Mouse (Mus musculus): ENCODE results near the gene Gp1bb. TPM values are rescaled to one million over a fixed set of nuclear protein-coding genes. Genes with fewer than 3 reads are reported as not detected.
A peak's percentile ranks its signal among the peaks of the same experiment; 100 is the strongest.

Gene Gp1bb
- polyA plus RNA-seq, 1 experiment: 3,910 TPM

- H3K9me3 ChIP-seq: peaks cover 6% of the 10 kb centered on the region; the same call in 1 of the 2 replicates
- TF ChIP-seq GATA1 (IDR thresholded peaks at IDR 0.05; ENCODE audit: borderline replicate concordance, low read length) (no peak), FLI1 (IDR thresholded peaks at IDR 0.05; ENCODE audit: low read length) (no peak)
- no peaks in the 10 kb centered on the region for H3K36me3 ChIP-seq (replicated peaks; ENCODE audit: low read length)
- peaks cover 96% of the 10 kb centered on the region for H3K27me3 ChIP-seq (replicated peaks)
- H3K4me1 ChIP-seq: peaks cover 53% of the 10 kb centered on the region
- H3K4me3 ChIP-seq (replicated peaks): no peak overlapping the region
These were observed 38.4 kb downstream of the Gp1bb start for GRCm38 (mm10) chr16:18583673-18584357.

DNA sequence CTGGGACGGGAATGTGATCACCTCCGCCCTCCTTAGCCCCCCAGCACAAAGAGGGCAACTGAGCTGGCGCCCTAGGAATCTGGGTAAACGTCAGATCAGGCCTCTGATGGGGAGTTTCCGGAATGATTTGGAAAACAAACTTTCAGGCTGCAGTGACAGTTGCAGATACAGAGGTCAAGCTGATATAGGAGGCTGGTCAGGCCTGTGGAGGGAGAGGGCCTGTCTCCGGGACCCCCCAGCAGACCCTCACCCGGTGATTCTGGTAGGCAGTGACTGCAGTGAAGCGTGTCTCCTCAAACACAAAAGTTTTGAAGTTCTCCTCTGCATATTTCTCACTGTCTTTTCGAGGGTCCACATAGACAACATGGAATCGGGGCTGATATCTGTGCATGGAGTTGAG is 39.0 kb downstream of the Gp1bb start:
- Histone ChIP-seq H3K36me3 (replicated peaks; ENCODE audit: low read length) (no peaks in the 10 kb centered on the region), H3K27me3 (replicated peaks) (peaks cover 96% of the 10 kb centered on the region), H3K9me3 (0 out of 2 replicates have a peak, but pooled peaks cover 6% of the 10 kb centered on the region), H3K4me1 (peaks cover 47% of the 10 kb centered on the region), H3K4me3 (replicated peaks) (no peak overlapping the region)
- TF ChIP-seq GATA1 (IDR thresholded peaks at IDR 0.05; ENCODE audit: borderline replicate concordance, low read length): no peak
- TF ChIP-seq FLI1 (IDR thresholded peaks at IDR 0.05; ENCODE audit: low read length): no peak

DNA sequence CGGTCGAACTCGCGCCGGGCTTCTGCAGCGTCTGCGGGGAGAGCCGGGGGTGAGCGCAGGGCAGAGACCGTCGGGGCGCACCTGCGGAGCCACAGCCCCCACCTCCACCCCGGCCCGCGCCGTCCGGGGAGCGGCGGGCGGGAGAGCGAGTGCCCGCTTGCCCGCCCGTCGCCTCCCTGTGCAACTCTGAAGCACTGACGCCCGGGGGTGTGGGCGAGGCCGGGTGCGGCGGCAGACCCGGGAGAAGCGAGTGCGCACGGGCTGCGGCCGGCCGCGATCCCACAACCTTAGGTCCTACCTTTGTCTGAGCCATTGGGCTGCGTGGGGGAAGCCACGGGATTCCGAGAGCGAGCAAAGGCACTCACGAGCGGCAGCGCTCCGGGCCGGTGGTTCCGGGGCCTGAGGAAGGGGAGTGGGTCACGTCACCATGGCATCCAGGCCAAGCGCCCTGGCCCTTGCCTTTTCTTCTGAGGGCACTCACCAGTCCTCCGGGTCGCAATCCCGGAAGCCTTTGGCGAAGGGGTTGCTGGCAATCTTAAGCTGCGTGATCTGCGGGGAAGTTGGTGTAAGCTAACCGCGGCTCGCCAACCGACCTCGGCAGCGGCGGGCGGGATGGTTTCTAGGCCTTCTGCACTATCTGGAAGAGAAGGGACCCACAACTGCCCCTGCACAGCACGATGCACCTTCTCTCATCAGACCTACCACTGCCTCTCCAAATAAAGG is 39.6 kb downstream of the Gp1bb start:
- no peaks in the 10 kb centered on the region for H3K36me3 ChIP-seq (replicated peaks; ENCODE audit: low read length)
- 0 out of 2 replicates have a peak, but pooled peaks cover 6% of the 10 kb centered on the region for H3K9me3 ChIP-seq
- peaks cover 96% of the 10 kb centered on the region for H3K27me3 ChIP-seq (replicated peaks)
- peak overlapping the region; percentile 23 for H3K4me3 ChIP-seq (replicated peaks)
- TF ChIP-seq GATA1 (IDR thresholded peaks at IDR 0.05; ENCODE audit: borderline replicate concordance, low read length) (no peak), FLI1 (IDR thresholded peaks at IDR 0.05; ENCODE audit: low read length) (no peak)
- H3K4me1 ChIP-seq: peaks cover 47% of the 10 kb centered on the region

DNA sequence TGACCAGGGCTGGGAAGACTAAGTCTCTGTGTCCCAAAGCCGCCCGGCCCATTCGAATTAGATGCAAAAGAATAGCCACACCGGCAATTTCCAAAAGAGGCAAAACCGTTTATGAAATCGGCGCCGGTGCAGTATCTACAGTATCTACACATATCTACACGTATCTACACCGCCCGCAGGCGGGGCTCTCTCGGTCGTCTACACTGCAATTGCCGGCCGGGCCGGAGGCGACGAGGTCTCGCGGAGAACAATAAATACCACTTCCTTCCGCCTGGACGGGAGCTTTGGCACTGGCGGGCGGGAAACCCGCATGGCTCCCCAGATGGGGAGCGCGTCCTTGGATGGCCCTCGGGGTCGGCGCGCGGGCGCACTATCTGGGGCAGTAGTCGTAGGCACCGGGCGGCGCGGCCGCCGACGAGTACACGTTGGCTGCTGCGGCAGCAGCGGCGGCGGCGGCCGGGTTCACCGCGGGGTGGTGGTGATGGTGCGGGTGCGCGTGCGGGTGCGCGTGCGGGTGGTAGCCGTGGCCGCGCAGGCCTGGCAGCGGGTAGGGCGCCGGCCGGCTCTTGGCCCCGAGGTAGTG is 40.5 kb downstream of the Gp1bb start:
- H3K27me3 ChIP-seq (replicated peaks): peaks cover 96% of the 10 kb centered on the region
- peaks cover 47% of the 10 kb centered on the region for H3K4me1 ChIP-seq
- H3K4me3 ChIP-seq (replicated peaks): peak overlapping the region; percentile 82
- TF ChIP-seq FLI1 (IDR thresholded peaks at IDR 0.05; ENCODE audit: low read length) (no peak), GATA1 (IDR thresholded peaks at IDR 0.05; ENCODE audit: borderline replicate concordance, low read length) (no peak)
- H3K36me3 ChIP-seq (replicated peaks; ENCODE audit: low read length): no peaks in the 10 kb centered on the region
- H3K9me3 ChIP-seq: 0 out of 2 replicates have a peak, but pooled peaks cover 6% of the 10 kb centered on the region

DNA sequence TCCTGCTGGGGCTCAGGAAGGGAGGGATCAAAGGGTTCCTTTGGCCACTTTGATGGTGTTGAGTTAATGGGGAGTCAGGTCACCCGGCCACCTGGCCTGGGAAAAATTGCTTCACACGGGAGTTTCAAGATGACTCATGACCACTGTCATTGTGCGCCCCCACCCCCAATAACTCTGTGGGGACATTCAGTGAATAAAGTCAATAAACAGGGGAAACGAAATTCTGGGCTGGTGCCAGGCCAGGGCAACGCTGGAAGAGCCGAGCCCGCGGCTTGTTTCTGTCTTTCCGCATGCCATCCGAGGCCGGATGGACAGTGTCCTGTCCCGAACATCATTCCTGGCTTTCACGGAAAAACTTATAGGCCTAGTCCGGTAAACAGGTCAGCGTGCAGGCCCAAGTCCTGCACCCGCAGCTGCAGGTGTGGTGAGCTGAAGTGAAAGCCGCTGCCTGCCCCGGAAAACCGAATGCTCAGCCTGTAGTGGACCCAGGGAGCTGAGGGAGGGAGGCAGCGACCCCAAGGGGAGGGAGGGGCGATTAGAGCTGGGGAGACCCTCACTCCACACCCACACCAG is 41.1 kb downstream of the Gp1bb start:
- no peaks in the 10 kb centered on the region for H3K36me3 ChIP-seq (replicated peaks; ENCODE audit: low read length)
- H3K27me3 ChIP-seq (replicated peaks): peaks cover 94% of the 10 kb centered on the region
- H3K9me3 ChIP-seq: 0 out of 2 replicates have a peak, but pooled peaks cover 6% of the 10 kb centered on the region
- H3K4me1 ChIP-seq: peaks cover 41% of the 10 kb centered on the region
- no peak for TF ChIP-seq FLI1 (IDR thresholded peaks at IDR 0.05; ENCODE audit: low read length)
- no peak for TF ChIP-seq GATA1 (IDR thresholded peaks at IDR 0.05; ENCODE audit: borderline replicate concordance, low read length)
- H3K4me3 ChIP-seq (replicated peaks): peak overlapping the region; percentile 82

- H3K4me3 ChIP-seq (replicated peaks): no peak overlapping the region
- H3K27me3 ChIP-seq (replicated peaks): peaks cover 93% of the 10 kb centered on the region
- no peaks in the 10 kb centered on the region for H3K36me3 ChIP-seq (replicated peaks; ENCODE audit: low read length)
- H3K4me1 ChIP-seq: peaks cover 34% of the 10 kb centered on the region
- H3K9me3 ChIP-seq: 0 out of 2 replicates have a peak, but pooled peaks cover 6% of the 10 kb centered on the region
- no peak for TF ChIP-seq FLI1 (IDR thresholded peaks at IDR 0.05; ENCODE audit: low read length)
- TF ChIP-seq GATA1 (IDR thresholded peaks at IDR 0.05; ENCODE audit: borderline replicate concordance, low read length): no peak
These were observed 41.8 kb downstream of the Gp1bb start for GRCm38 (mm10) chr16:18580389-18580788.

DNA sequence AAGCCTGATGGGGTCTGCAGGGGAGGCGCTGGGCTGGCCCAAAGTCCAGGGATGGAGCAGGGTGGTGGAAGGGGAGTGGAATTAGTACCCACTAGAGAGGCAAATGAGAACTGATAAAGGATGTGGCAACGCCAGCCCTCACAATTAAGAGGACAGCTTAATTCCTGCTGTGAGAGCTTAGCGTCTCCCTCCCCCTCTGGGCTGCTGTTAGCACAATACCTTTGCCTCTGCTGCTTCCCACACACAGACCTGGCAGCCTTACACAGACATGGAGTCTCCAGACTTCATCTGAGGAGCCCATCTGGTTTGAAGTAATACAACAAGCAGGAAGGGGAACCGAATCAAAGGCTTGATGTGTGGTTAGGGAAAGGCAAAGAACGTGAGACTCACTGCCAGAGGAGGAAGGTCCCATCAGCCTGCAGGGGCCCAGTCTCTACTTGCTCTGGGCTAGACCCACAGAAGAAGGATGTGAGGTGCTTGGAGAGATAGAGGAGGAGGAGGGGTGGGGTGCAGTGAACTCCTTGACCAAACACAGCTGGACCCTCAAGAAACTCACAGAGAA is 44.5 kb downstream of the Gp1bb start:
- Histone ChIP-seq H3K4me3 (replicated peaks) (no peak overlapping the region), H3K27me3 (replicated peaks) (peaks cover 88% of the 10 kb centered on the region), H3K4me1 (peaks cover 27% of the 10 kb centered on the region), H3K9me3 (0 out of 2 replicates have a peak, but pooled peaks cover 6% of the 10 kb centered on the region), H3K36me3 (replicated peaks; ENCODE audit: low read length) (no peaks in the 10 kb centered on the region)
- TF ChIP-seq GATA1 (IDR thresholded peaks at IDR 0.05; ENCODE audit: borderline replicate concordance, low read length) (no peak), FLI1 (IDR thresholded peaks at IDR 0.05; ENCODE audit: low read length) (no peak)

DNA sequence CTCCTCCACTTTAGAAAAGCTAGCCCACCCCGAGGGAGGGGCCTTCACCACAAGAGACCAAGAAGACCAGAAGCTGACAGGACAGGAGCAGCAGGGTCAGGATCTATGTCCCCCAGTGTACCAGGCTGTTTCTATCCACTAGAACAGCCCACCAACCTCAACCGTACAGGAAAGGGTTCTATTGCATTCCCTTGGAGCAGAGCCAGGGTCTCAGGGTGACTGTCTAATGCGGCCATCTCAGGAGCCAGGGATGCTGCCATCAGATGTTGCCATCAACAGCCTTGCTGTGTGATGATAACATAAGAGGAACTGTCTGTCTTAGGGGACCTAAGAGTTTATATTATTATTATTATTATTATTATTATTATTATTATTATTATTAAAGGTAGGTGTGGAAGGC is 45.1 kb downstream of the Gp1bb start:
- Histone ChIP-seq H3K9me3 (0 out of 2 replicates have a peak, but pooled peaks cover 6% of the 10 kb centered on the region), H3K36me3 (replicated peaks; ENCODE audit: low read length) (no peaks in the 10 kb centered on the region), H3K4me3 (replicated peaks) (no peak overlapping the region), H3K27me3 (replicated peaks) (peaks cover 88% of the 10 kb centered on the region), H3K4me1 (peaks cover 21% of the 10 kb centered on the region)
- TF ChIP-seq GATA1 (IDR thresholded peaks at IDR 0.05; ENCODE audit: borderline replicate concordance, low read length) (no peak), FLI1 (IDR thresholded peaks at IDR 0.05; ENCODE audit: low read length) (no peak)

GRCm38 (mm10) chr16:18574196-18574595 is 48.0 kb downstream of the Gp1bb start:
- TF ChIP-seq GATA1 (IDR thresholded peaks at IDR 0.05; ENCODE audit: borderline replicate concordance, low read length) (no peak), FLI1 (IDR thresholded peaks at IDR 0.05; ENCODE audit: low read length) (no peak)
- Histone ChIP-seq H3K36me3 (replicated peaks; ENCODE audit: low read length) (no peaks in the 10 kb centered on the region), H3K9me3 (peaks cover 7% of the 10 kb centered on the region), H3K27me3 (replicated peaks) (peaks cover 74% of the 10 kb centered on the region), H3K4me3 (replicated peaks) (no peak overlapping the region), H3K4me1 (peaks cover 9% of the 10 kb centered on the region; the same call in 1 of the 2 replicates)

Other genes with a start within 250 kb of the Gp1bb start
- 6.9 TPM in 1 of 2 replicates, not detected in the other for gene Txnrd2, start 196.0 kb downstream of the Gp1bb start, polyA plus RNA-seq (2012; ENCODE audit: insufficient read depth, low replicate concordance)
- gene Comt, start 195.6 kb downstream of the Gp1bb start, polyA plus RNA-seq (2012; ENCODE audit: insufficient read depth, low replicate concordance): 52.8 and 53.5 TPM in 2 replicates
- gene Gnb1l, start 123.7 kb downstream of the Gp1bb start, polyA plus RNA-seq (2012; ENCODE audit: insufficient read depth, low replicate concordance): 2.7 and 11.4 TPM in 2 replicates
- 1.9 TPM in 1 of 2 replicates, not detected in the other for gene Rtl10, start 123.5 kb downstream of the Gp1bb start, polyA plus RNA-seq (2012; ENCODE audit: insufficient read depth, low replicate concordance)
- gene Tbx1, start 31.7 kb downstream of the Gp1bb start, polyA plus RNA-seq (2012; ENCODE audit: insufficient read depth, low replicate concordance): not detected in 2 replicates
- gene Gm49601, start 4.0 kb upstream of the Gp1bb start, polyA plus RNA-seq (2012; ENCODE audit: insufficient read depth, low replicate concordance): 1.0 TPM in 1 of 2 replicates, not detected in the other
- 8.0 and 10.3 TPM in 2 replicates for gene Sept5, start 7.6 kb upstream of the Gp1bb start, polyA plus RNA-seq (2012; ENCODE audit: insufficient read depth, low replicate concordance)
- not detected in 2 replicates for gene Cldn5, start 154.4 kb upstream of the Gp1bb start, polyA plus RNA-seq (2012; ENCODE audit: insufficient read depth, low replicate concordance)
- gene Ufd1, start 189.4 kb upstream of the Gp1bb start, polyA plus RNA-seq (2012; ENCODE audit: insufficient read depth, low replicate concordance): 11.3 and 18.9 TPM in 2 replicates
- 10.1 and 13.9 TPM in 2 replicates for gene Cdc45, start 189.6 kb upstream of the Gp1bb start, polyA plus RNA-seq (2012; ENCODE audit: insufficient read depth, low replicate concordance)
- 26.8 and 66.9 TPM in 2 replicates for gene 2510002D24Rik, start 214.2 kb upstream of the Gp1bb start, polyA plus RNA-seq (2012; ENCODE audit: insufficient read depth, low replicate concordance)
- not detected in 2 replicates for gene Gm28539, start 214.2 kb upstream of the Gp1bb start, polyA plus RNA-seq (2012; ENCODE audit: insufficient read depth, low replicate concordance)

All from megakaryocyte, embryonic 14.5 days (primary cell).